Mouse (Mus musculus): Measurements from ENCODE around the gene Twist2. TPM values are rescaled to one million over a fixed set of nuclear protein-coding genes. Genes with fewer than 3 reads are reported as not detected.

The Twist2 gene
- total and polyA plus RNA-seq, 2 experiments from 2014 or later = 1.7 to 8.5 TPM

DNA sequence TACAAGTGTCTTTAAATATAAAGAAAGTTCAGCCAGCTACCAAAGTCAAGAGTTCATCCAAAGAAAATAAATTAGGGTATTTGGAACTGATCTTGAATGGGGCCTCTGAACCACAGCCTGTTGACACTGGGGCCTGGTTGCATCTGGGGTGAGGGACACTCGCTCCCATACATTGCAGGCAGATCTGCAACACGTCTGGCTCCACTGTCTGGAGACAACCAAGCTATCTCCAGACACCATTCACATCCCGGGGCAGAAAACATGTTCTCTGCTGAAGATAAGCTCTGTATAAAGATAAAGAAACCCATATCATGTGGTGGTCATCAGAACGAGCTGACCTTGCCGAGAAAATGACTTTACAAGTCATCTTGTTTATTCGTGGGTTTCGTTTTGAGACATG is 60.2 kb downstream of the Twist2 start:
- H3K27ac ChIP-seq (ENCODE audit: low read depth) = no peak overlapping the region
- H3K27me3 ChIP-seq (ENCODE audit: control insufficient read depth, insufficient read depth, low read length) = no peaks in the 10 kb centered on the region
- no peak for TF ChIP-seq EP300 (IDR thresholded peaks at IDR 0.05; ENCODE audit: low read depth)
- no peak overlapping the region for H3K4me3 ChIP-seq (ENCODE audit: low read depth, low read length)
- no peaks in the 10 kb centered on the region for H3K9me3 ChIP-seq (replicated peaks; ENCODE audit: control insufficient read depth, low read length)
- H3K9ac ChIP-seq (replicated peaks; ENCODE audit: low read depth, low read length) = no peak overlapping the region
- ATAC-seq (ENCODE audit: insufficient read depth, low read depth) (no peak), DNase-seq (ENCODE audit: low spot score) (no peak)
- H3K4me2 ChIP-seq (ENCODE audit: low read depth, low read length) = no peak overlapping the region
- WGBS = 26% methylated on average over 7 of the region's 7 CpGs
- peaks cover 12% of the 10 kb centered on the region for H3K4me1 ChIP-seq (ENCODE audit: control insufficient read depth, insufficient read depth)
- H3K36me3 ChIP-seq (replicated peaks; ENCODE audit: control insufficient read depth, insufficient read depth, low read length) = no peaks in the 10 kb centered on the region

DNA sequence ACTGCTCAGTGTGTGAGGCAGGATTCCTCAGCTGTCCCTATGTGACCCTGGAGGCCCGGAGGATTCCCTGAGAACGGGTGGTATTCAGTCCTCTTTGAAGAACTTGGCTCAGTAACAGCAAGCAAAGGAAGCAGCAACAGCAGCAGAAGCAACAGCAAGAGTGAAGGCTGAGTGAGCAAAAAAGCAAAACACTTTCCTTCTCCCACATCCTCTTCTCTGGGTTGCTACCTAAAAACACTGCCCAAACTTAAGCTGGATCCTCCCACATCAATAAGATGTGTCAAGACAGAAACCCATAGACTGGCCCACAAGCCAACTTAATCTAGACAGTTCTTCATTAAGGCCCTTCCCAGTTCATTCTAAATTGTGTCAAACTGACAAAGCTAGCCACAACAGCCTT is 64.7 kb downstream of the Twist2 start:
- no peak for DNase-seq (ENCODE audit: low spot score)
- no peaks in the 10 kb centered on the region for H3K36me3 ChIP-seq (replicated peaks; ENCODE audit: control insufficient read depth, insufficient read depth, low read length)
- H3K27me3 ChIP-seq (ENCODE audit: control insufficient read depth, insufficient read depth, low read length) = no peaks in the 10 kb centered on the region
- H3K9ac ChIP-seq (replicated peaks; ENCODE audit: low read depth, low read length) = no peak overlapping the region
- H3K4me1 ChIP-seq (ENCODE audit: control insufficient read depth, insufficient read depth) = no peaks in the 10 kb centered on the region
- H3K27ac ChIP-seq (ENCODE audit: low read depth) = no peak overlapping the region
- WGBS = 17% methylated on average over 2 of the region's 2 CpGs
- ATAC-seq (ENCODE audit: insufficient read depth, low read depth) = no peak
- no peak for TF ChIP-seq CTCF (IDR thresholded peaks at IDR 0.05; ENCODE audit: low read depth)
- TF ChIP-seq EP300 (IDR thresholded peaks at IDR 0.05; ENCODE audit: low read depth) = no peak
- no peak overlapping the region for H3K4me2 ChIP-seq (ENCODE audit: low read depth, low read length)
- H3K9me3 ChIP-seq (replicated peaks; ENCODE audit: control insufficient read depth, low read length) = no peaks in the 10 kb centered on the region
- no peak overlapping the region for H3K4me3 ChIP-seq (ENCODE audit: low read depth, low read length)

DNA sequence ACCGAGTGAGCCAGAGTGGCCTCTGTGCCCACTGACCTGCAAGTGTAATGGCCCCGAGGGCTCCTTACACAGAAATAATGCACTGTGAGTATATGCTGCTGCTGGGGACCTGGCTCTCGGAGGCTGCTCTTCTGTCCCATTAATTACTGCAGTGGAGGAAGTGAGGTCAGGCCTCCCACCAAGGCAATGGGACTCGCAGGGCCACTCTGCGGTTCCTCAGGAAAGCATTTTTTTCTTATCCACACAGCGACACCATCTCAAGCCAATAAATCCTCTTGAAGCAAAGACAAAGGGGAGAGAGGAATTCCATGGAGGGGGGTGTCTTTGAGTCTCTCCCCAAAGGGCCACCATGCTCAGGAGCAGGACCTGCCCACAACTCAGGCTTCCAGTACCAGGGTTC is 69.8 kb downstream of the Twist2 start:
- H3K9ac ChIP-seq (replicated peaks; ENCODE audit: low read depth, low read length) = no peak overlapping the region
- no peaks in the 10 kb centered on the region for H3K36me3 ChIP-seq (replicated peaks; ENCODE audit: control insufficient read depth, insufficient read depth, low read length)
- DNase-seq (ENCODE audit: low spot score) = no peak
- no peak for TF ChIP-seq EP300 (IDR thresholded peaks at IDR 0.05; ENCODE audit: low read depth)
- TF ChIP-seq CTCF (IDR thresholded peaks at IDR 0.05; ENCODE audit: low read depth) = no peak
- H3K27me3 ChIP-seq (ENCODE audit: control insufficient read depth, insufficient read depth, low read length) = no peaks in the 10 kb centered on the region
- WGBS = 55% methylated on average over 6 of the region's 6 CpGs
- no peaks in the 10 kb centered on the region for H3K9me3 ChIP-seq (replicated peaks; ENCODE audit: control insufficient read depth, low read length)
- no peak overlapping the region for H3K27ac ChIP-seq (ENCODE audit: low read depth)
- H3K4me1 ChIP-seq (ENCODE audit: control insufficient read depth, insufficient read depth) = no peaks in the 10 kb centered on the region; the same call in 1 of the 2 replicates
- no peak overlapping the region for H3K4me2 ChIP-seq (ENCODE audit: low read depth, low read length)
- H3K4me3 ChIP-seq (ENCODE audit: low read depth, low read length) = no peak overlapping the region
- ATAC-seq (ENCODE audit: insufficient read depth, low read depth) = no peak

DNA sequence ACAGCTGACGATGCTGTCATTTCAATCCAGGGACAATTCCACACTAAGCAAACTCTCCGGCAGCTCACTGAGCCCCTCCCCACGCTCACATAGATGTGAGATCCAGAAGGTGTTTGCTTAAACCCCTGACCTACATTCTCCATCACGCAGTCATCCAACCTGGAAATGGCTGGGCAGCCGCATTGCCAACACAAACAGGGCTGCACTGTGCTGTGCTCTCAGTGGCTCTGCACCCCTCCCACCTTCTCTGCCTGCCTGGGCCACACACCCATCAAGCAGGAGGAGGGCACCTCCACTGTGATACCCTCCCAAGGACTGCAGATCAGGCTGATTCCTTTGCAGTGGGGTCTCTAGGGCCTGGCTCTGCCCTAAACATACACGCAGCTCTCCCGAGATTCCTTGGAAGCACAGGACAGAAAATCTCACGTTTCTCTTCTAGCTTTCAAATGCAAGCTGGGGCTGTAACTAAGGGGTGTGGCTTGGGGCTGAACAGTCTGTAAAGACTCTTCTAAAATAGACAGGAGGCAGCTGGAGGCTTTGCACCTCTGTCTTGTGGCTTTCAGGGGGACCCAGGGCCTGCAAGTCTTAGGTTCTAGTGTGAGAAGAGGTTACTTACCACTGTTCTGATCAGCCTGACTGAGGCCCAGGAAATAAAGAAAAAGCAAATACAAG is 71.3 kb downstream of the Twist2 start:
- H3K4me2 ChIP-seq (ENCODE audit: low read depth, low read length) = no peak overlapping the region
- H3K27ac ChIP-seq (ENCODE audit: low read depth) = no peak overlapping the region
- 0 out of 2 replicates have a peak, but pooled peaks have one; percentile 43 for ATAC-seq (ENCODE audit: insufficient read depth, low read depth)
- no peak for TF ChIP-seq EP300 (IDR thresholded peaks at IDR 0.05; ENCODE audit: low read depth)
- TF ChIP-seq CTCF (IDR thresholded peaks at IDR 0.05; ENCODE audit: low read depth) = no peak
- no peaks in the 10 kb centered on the region for H3K27me3 ChIP-seq (ENCODE audit: control insufficient read depth, insufficient read depth, low read length)
- DNase-seq (ENCODE audit: low spot score) = peak; percentile 31
- no peaks in the 10 kb centered on the region for H3K36me3 ChIP-seq (replicated peaks; ENCODE audit: control insufficient read depth, insufficient read depth, low read length)
- 50% methylated on average over 8 of the region's 8 CpGs for WGBS
- H3K9ac ChIP-seq (replicated peaks; ENCODE audit: low read depth, low read length) = no peak overlapping the region
- no peak overlapping the region for H3K4me3 ChIP-seq (ENCODE audit: low read depth, low read length)
- no peaks in the 10 kb centered on the region for H3K9me3 ChIP-seq (replicated peaks; ENCODE audit: control insufficient read depth, low read length)
- no peaks in the 10 kb centered on the region; the same call in 1 of the 2 replicates for H3K4me1 ChIP-seq (ENCODE audit: control insufficient read depth, insufficient read depth)

DNA sequence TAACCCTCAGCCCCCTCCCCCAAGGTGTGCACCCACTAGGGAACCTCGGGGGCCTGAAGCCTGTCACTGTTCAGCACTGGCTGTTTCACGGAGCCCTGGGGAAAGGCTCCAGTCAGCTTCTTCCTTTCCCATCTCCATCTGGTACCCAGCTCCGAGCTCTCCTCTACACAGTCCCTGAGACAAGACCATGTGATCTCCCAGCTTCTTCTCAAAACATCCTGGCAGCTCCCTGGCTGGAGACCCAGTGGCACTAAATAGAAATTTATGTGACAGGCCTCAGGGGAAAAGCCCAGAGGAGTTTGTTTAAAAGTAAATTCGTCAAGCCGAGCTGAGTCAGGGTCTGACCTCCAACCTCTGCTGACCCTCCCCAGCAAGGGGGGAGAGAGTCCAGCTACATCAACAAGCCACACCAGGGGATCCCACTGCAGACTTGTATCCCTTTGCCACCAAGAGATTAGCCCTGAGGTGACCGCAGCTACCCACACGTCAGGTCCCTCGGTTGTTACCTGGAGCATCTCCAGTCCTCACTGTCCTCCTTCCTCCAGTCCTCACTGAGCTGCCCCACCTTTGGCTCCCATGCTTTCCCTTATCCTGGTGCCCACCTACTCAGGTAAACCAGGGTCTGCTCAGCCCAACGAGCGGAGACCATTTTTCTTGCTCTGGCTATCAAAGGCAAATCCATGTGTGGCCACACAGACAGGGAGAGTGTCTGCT is 72.5 kb downstream of the Twist2 start:
- no peak overlapping the region for H3K9ac ChIP-seq (replicated peaks; ENCODE audit: low read depth, low read length)
- H3K36me3 ChIP-seq (replicated peaks; ENCODE audit: control insufficient read depth, insufficient read depth, low read length) = no peaks in the 10 kb centered on the region
- 65% methylated on average over 10 of the region's 10 CpGs for WGBS
- ATAC-seq (ENCODE audit: insufficient read depth, low read depth) = no peak
- no peak overlapping the region for H3K4me3 ChIP-seq (ENCODE audit: low read depth, low read length)
- TF ChIP-seq CTCF (IDR thresholded peaks at IDR 0.05; ENCODE audit: low read depth) = no peak
- no peak for TF ChIP-seq EP300 (IDR thresholded peaks at IDR 0.05; ENCODE audit: low read depth)
- DNase-seq (ENCODE audit: low spot score) = no peak
- no peaks in the 10 kb centered on the region for H3K9me3 ChIP-seq (replicated peaks; ENCODE audit: control insufficient read depth, low read length)
- no peak overlapping the region for H3K4me2 ChIP-seq (ENCODE audit: low read depth, low read length)
- peaks cover 5% of the 10 kb centered on the region for H3K4me1 ChIP-seq (ENCODE audit: control insufficient read depth, insufficient read depth)
- H3K27me3 ChIP-seq (ENCODE audit: control insufficient read depth, insufficient read depth, low read length) = no peaks in the 10 kb centered on the region
- no peak overlapping the region for H3K27ac ChIP-seq (ENCODE audit: low read depth)
